Mouse (Mus musculus): ENCODE results near the gene Zfp740. TPM values are rescaled to one million over a fixed set of nuclear protein-coding genes. Genes with fewer than 3 reads are reported as not detected.

Zfp740 gene
- polyA plus RNA-seq, 1 experiment from 2014 or later = 64.1 TPM

- Histone ChIP-seq H3K4me2 (peak overlapping the region; percentile 81), H3K27ac (ENCODE audit: low read depth) (peak overlapping the region; percentile 81), H3K4me1 (ENCODE audit: insufficient read depth) (peaks cover 25% of the 10 kb centered on the region), H3K27me3 (ENCODE audit: insufficient read depth, low read length) (no peaks in the 10 kb centered on the region), H3K4me3 (ENCODE audit: low read depth, low read length) (peak overlapping the region; percentile 51), H3K36me3 (ENCODE audit: insufficient read depth) (peaks cover 40% of the 10 kb centered on the region), H3K9me3 (ENCODE audit: low read depth, low read length) (no peaks in the 10 kb centered on the region), H3K9ac (peak overlapping the region; percentile 62)
- ATAC-seq (ENCODE audit: insufficient read depth) = no peak
- DNase-seq = peak; percentile 65
- WGBS = 15% methylated on average over 22 of the region's 22 CpGs
- TF ChIP-seq CTCF (IDR thresholded peaks at IDR 0.05; ENCODE audit: low read depth) = no peak
Measured at GRCm38 (mm10) chr15:102243229-102244190, 40.5 kb downstream of the Zfp740 start.

- Histone ChIP-seq H3K27me3 (ENCODE audit: insufficient read depth, low read length) (no peaks in the 10 kb centered on the region), H3K36me3 (ENCODE audit: insufficient read depth) (peaks cover 30% of the 10 kb centered on the region; the same call in 1 of the 2 replicates), H3K4me1 (ENCODE audit: insufficient read depth) (peaks cover 32% of the 10 kb centered on the region), H3K4me2 (peak overlapping the region; percentile 81), H3K27ac (ENCODE audit: low read depth) (peak overlapping the region; percentile 99), H3K9me3 (ENCODE audit: low read depth, low read length) (no peaks in the 10 kb centered on the region), H3K4me3 (ENCODE audit: low read depth, low read length) (peak overlapping the region; percentile 51), H3K9ac (peak overlapping the region; percentile 62)
- DNase-seq (peak; percentile 41), ATAC-seq (ENCODE audit: insufficient read depth) (no peak)
- no peak for TF ChIP-seq CTCF (IDR thresholded peaks at IDR 0.05; ENCODE audit: low read depth)
- WGBS = 8% methylated on average over 19 of the region's 19 CpGs
Measured at GRCm38 (mm10) chr15:102244306-102245191, 41.5 kb downstream of the Zfp740 start.

- 5% methylated on average over 14 of the region's 14 CpGs for WGBS
- no peaks in the 10 kb centered on the region for H3K9me3 ChIP-seq (ENCODE audit: low read depth, low read length)
- no peaks in the 10 kb centered on the region for H3K27me3 ChIP-seq (ENCODE audit: insufficient read depth, low read length)
- H3K9ac ChIP-seq = peak overlapping the region; percentile 62
- ATAC-seq (ENCODE audit: insufficient read depth) (no peak), DNase-seq (no peak)
- peaks cover 36% of the 10 kb centered on the region for H3K4me1 ChIP-seq (ENCODE audit: insufficient read depth)
- H3K4me2 ChIP-seq = peak overlapping the region; percentile 81
- peaks cover 30% of the 10 kb centered on the region; the same call in 1 of the 2 replicates for H3K36me3 ChIP-seq (ENCODE audit: insufficient read depth)
- TF ChIP-seq CTCF (IDR thresholded peaks at IDR 0.05; ENCODE audit: low read depth) = no peak
- H3K4me3 ChIP-seq (ENCODE audit: low read depth, low read length) = peak overlapping the region; percentile 51
- peak overlapping the region; percentile 99 for H3K27ac ChIP-seq (ENCODE audit: low read depth)
Measured at GRCm38 (mm10) chr15:102245461-102245881, 42.4 kb downstream of the Zfp740 start.

GRCm38 (mm10) chr15:102245891-102246741 lies 43.1 kb downstream of the Zfp740 start:
- Histone ChIP-seq H3K4me3 (ENCODE audit: low read depth, low read length) (peak overlapping the region; percentile 51), H3K27me3 (ENCODE audit: insufficient read depth, low read length) (no peaks in the 10 kb centered on the region), H3K27ac (ENCODE audit: low read depth) (peak overlapping the region; percentile 99), H3K9me3 (ENCODE audit: low read depth, low read length) (no peaks in the 10 kb centered on the region), H3K36me3 (ENCODE audit: insufficient read depth) (peaks cover 29% of the 10 kb centered on the region; the same call in 1 of the 2 replicates), H3K9ac (peak overlapping the region; percentile 62), H3K4me1 (ENCODE audit: insufficient read depth) (peaks cover 42% of the 10 kb centered on the region), H3K4me2 (peak overlapping the region; percentile 81)
- no peak for TF ChIP-seq CTCF (IDR thresholded peaks at IDR 0.05; ENCODE audit: low read depth)
- ATAC-seq (ENCODE audit: insufficient read depth) = peak; percentile 80
- 1% methylated on average over 42 of the region's 44 CpGs for WGBS
- peak; percentile 87 for DNase-seq

DNA sequence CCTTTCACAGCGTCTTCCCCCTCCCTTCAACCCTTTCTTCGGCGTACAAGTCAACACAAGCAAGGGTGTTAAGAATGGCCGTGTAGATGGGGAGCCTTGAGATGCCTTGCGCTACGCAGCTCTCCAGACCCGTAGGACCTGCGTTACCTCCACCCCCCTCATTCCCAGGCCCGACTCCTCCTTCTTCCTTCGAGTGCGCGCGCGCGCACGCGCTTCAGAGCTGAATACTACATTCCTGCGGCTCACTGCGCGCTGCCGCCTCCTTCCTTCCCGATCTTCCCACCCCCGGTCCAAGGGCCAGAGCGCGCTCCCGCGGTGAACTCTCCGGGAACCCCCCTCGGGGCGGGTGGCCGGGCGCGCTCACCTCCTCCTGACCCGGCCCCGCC lies 43.8 kb downstream of the Zfp740 start:
- ATAC-seq (ENCODE audit: insufficient read depth) (peak; percentile 78), DNase-seq (peak; percentile 99)
- peaks cover 27% of the 10 kb centered on the region; the same call in 1 of the 2 replicates for H3K36me3 ChIP-seq (ENCODE audit: insufficient read depth)
- H3K9me3 ChIP-seq (ENCODE audit: low read depth, low read length) = no peaks in the 10 kb centered on the region
- peak overlapping the region; percentile 99 for H3K27ac ChIP-seq (ENCODE audit: low read depth)
- peaks cover 42% of the 10 kb centered on the region for H3K4me1 ChIP-seq (ENCODE audit: insufficient read depth)
- peak overlapping the region; percentile 62 for H3K9ac ChIP-seq
- no peaks in the 10 kb centered on the region for H3K27me3 ChIP-seq (ENCODE audit: insufficient read depth, low read length)
- 0% methylated on average over 29 of the region's 35 CpGs for WGBS
- TF ChIP-seq CTCF (IDR thresholded peaks at IDR 0.05; ENCODE audit: low read depth) = no peak
- peak overlapping the region; percentile 81 for H3K4me2 ChIP-seq
- peak overlapping the region; percentile 51 for H3K4me3 ChIP-seq (ENCODE audit: low read depth, low read length)

All from lung, embryonic 14.5 days (tissue).